12 mouse cellular contexts compared by ENCODE assay signal in genomic region chr6:49211596-49211995, GRCm38 (mm10). TPM values are rescaled to one million over a fixed set of nuclear protein-coding genes. Genes with fewer than 3 reads are reported as not detected.
DNase-seq lines count a peak whose midpoint lies in the region; ATAC-seq lines count a peak whose summit lies in the region.
"Had no signal": no experiment of that assay in that cellular context is flagged by ENCODE, and none has a peak within 500 bp of the region (broad histone marks: within the 10 kb centered on the region; RNA-seq: fewer than 3 reads in every experiment).

No protein-coding gene starts in this region.

- ATAC-seq in liver, embryonic 11.5 days (replicated peaks; ENCODE audit: low FRiP score) = no peak
- no peak for ATAC-seq in forebrain, embryonic 12.5 days (ENCODE audit: low FRiP score)
- no peak for ATAC-seq in intestine, embryonic 16.5 days
- ATAC-seq in neural tube, embryonic 12.5 days (ENCODE audit: low FRiP score, low read depth) = no peak

- DNase-seq in liver, embryonic 11.5 days (ENCODE audit: low spot score) = no peak
- DNase-seq in liver = no peak
- DNase-seq in left cerebral cortex, postnatal 14 days (ENCODE audit: low spot score in 2 of 2) = no peak
- DNase-seq in adrenal gland, postnatal 10 days = no peak
- no peak for DNase-seq in frontal cortex, postnatal 36 days (ENCODE audit: low spot score in 2 of 2)
- DNase-seq: adrenal gland, adult 2 months; cerebellum, adult 2 months; kidney, adult 9 months; lung, postnatal 14 days had no signal

- 0 out of 2 replicates have a peak, but pooled peaks cover 1% of the 10 kb centered on the region for H3K36me3 ChIP-seq in liver, embryonic 11.5 days (ENCODE audit: control insufficient read depth, insufficient read depth, low read length)
- peaks cover 19% of the 10 kb centered on the region for H3K36me3 ChIP-seq in forebrain, embryonic 12.5 days (replicated peaks)
- no peaks in the 10 kb centered on the region for H3K36me3 ChIP-seq in intestine, embryonic 16.5 days (ENCODE audit: control insufficient read depth, insufficient read depth, low read length)
- peaks cover 12% of the 10 kb centered on the region for H3K36me3 ChIP-seq in neural tube, embryonic 12.5 days

- H3K27me3 ChIP-seq in liver, embryonic 11.5 days (replicated peaks; ENCODE audit: control insufficient read depth, insufficient read depth, low read length) = no peaks in the 10 kb centered on the region
- no peaks in the 10 kb centered on the region for H3K27me3 ChIP-seq in forebrain, embryonic 12.5 days
- H3K27me3 ChIP-seq in intestine, embryonic 16.5 days (replicated peaks; ENCODE audit: control insufficient read depth, insufficient read depth, low read length) = no peaks in the 10 kb centered on the region
- no peaks in the 10 kb centered on the region for H3K27me3 ChIP-seq in neural tube, embryonic 12.5 days (replicated peaks)

- no peak overlapping the region for H3K9ac ChIP-seq in liver, embryonic 11.5 days (ENCODE audit: low read depth, low read length)
- no peak overlapping the region for H3K9ac ChIP-seq in forebrain, embryonic 12.5 days
- H3K9ac ChIP-seq in intestine, embryonic 16.5 days (ENCODE audit: low read depth, low read length) = peak overlapping the region; percentile 57; the same call in 1 of the 2 replicates
- no peak overlapping the region for H3K9ac ChIP-seq in neural tube, embryonic 12.5 days

- peak overlapping the region; percentile 8; the same call in 1 of the 2 replicates for H3K27ac ChIP-seq in liver, embryonic 11.5 days (ENCODE audit: low read depth, low read length)
- 0 out of 2 replicates have a peak overlapping the region, but pooled peaks have one; percentile 36 for H3K27ac ChIP-seq in forebrain, embryonic 12.5 days
- peak overlapping the region; percentile 68 for H3K27ac ChIP-seq in intestine, embryonic 16.5 days (ENCODE audit: low read length)
- no peak overlapping the region for H3K27ac ChIP-seq in neural tube, embryonic 12.5 days

- intact Hi-C loops in left cerebral cortex, postnatal 14 days (cut with DNase I) = no loop called here

- H3K9me3 ChIP-seq in liver, embryonic 11.5 days (ENCODE audit: control insufficient read depth, low read length) = no peaks in the 10 kb centered on the region
- no peaks in the 10 kb centered on the region for H3K9me3 ChIP-seq in forebrain, embryonic 12.5 days
- no peaks in the 10 kb centered on the region for H3K9me3 ChIP-seq in intestine, embryonic 16.5 days (ENCODE audit: control insufficient read depth, low read length)
- no peaks in the 10 kb centered on the region for H3K9me3 ChIP-seq in neural tube, embryonic 12.5 days

- peak overlapping the region; percentile 57 for H3K4me2 ChIP-seq in liver, embryonic 11.5 days
- peak overlapping the region; percentile 93 for H3K4me2 ChIP-seq in forebrain, embryonic 12.5 days
- peak overlapping the region; percentile 48 for H3K4me2 ChIP-seq in intestine, embryonic 16.5 days (ENCODE audit: low read depth, low read length)
- peak overlapping the region; percentile 54 for H3K4me2 ChIP-seq in neural tube, embryonic 12.5 days (replicated peaks)

- WGBS in liver, embryonic 11.5 days = 44% methylated on average over 5 of the region's 5 CpGs
- WGBS in forebrain, embryonic 12.5 days = 10% methylated on average over 5 of the region's 5 CpGs
- WGBS in intestine, embryonic 16.5 days = 21% methylated on average over 5 of the region's 5 CpGs
- 40% methylated on average over 5 of the region's 5 CpGs for WGBS in neural tube, embryonic 12.5 days

- H3K4me3 ChIP-seq in liver, embryonic 11.5 days (ENCODE audit: low read depth, low read length) = no peak overlapping the region
- peak overlapping the region; percentile 16 for H3K4me3 ChIP-seq in forebrain, embryonic 12.5 days (replicated peaks)
- peak overlapping the region; percentile 28 for H3K4me3 ChIP-seq in intestine, embryonic 16.5 days (ENCODE audit: low read length)
- no peak overlapping the region for H3K4me3 ChIP-seq in neural tube, embryonic 12.5 days

- peaks cover 36% of the 10 kb centered on the region for H3K4me1 ChIP-seq in liver, embryonic 11.5 days (replicated peaks; ENCODE audit: control insufficient read depth, insufficient read depth, low read length)
- peaks cover 44% of the 10 kb centered on the region for H3K4me1 ChIP-seq in forebrain, embryonic 12.5 days
- H3K4me1 ChIP-seq in intestine, embryonic 16.5 days (ENCODE audit: control insufficient read depth, insufficient read depth, low read length) = peaks cover 30% of the 10 kb centered on the region
- peaks cover 39% of the 10 kb centered on the region for H3K4me1 ChIP-seq in neural tube, embryonic 12.5 days

RNA-seq across cellular contexts. Expression of gene Igf2bp3, which starts 3.2 kb away (rescaled TPM):
- polyA plus RNA-seq in liver, embryonic 11.5 days (2014; fragmentation: Nextera tagmentation; extraction: Ambion mirVana) = 57.8 and 61.5 TPM in 2 replicates
- 98.9 and 107 TPM in 2 replicates for polyA plus RNA-seq in forebrain, embryonic 12.5 days (2016; fragmentation: Nextera tagmentation; extraction: Ambion mirVana)
- 78.7 and 81.9 TPM in 2 replicates for polyA plus RNA-seq in intestine, embryonic 16.5 days (2015; fragmentation: Nextera tagmentation; extraction: Ambion mirVana)
- polyA plus RNA-seq in neural tube, embryonic 12.5 days (2016; fragmentation: Nextera tagmentation; extraction: Ambion mirVana) = 94.0 and 95.9 TPM in 2 replicates
- total RNA-seq in left cerebral cortex, postnatal 14 days (2021) = under 1 TPM; 0.18 to 0.47 TPM
- 1 to 10 TPM; 7.1 to 7.6 TPM for total RNA-seq in adrenal gland, postnatal 10 days (2021)

RNA-seq across cellular contexts. Expression of gene Tra2a, which starts 52.2 kb away (rescaled TPM):
- polyA plus RNA-seq in liver, embryonic 11.5 days (2014; fragmentation: Nextera tagmentation; extraction: Ambion mirVana) = 31.2 and 37.1 TPM in 2 replicates
- polyA plus RNA-seq in forebrain, embryonic 12.5 days (2016; fragmentation: Nextera tagmentation; extraction: Ambion mirVana) = 164 and 168 TPM in 2 replicates
- polyA plus RNA-seq in intestine, embryonic 16.5 days (2015; fragmentation: Nextera tagmentation; extraction: Ambion mirVana) = 68.7 and 71.3 TPM in 2 replicates
- polyA plus RNA-seq in neural tube, embryonic 12.5 days (2016; fragmentation: Nextera tagmentation; extraction: Ambion mirVana) = 152 and 166 TPM in 2 replicates
- 10 to 100 TPM; 66.6 to 82.9 TPM for total RNA-seq in left cerebral cortex, postnatal 14 days (2021)
- 10 to 100 TPM; 47.8 to 51.1 TPM for total RNA-seq in adrenal gland, postnatal 10 days (2021)

Comparison
In these comparisons a context has a peak if more than half of its experiments do, and no peak if none do; other contexts are left out.
1. H3K4me3 ChIP-seq: peak in forebrain, embryonic 12.5 days (single experiment) and intestine, embryonic 16.5 days (single experiment); none in liver, embryonic 11.5 days (single experiment) and neural tube, embryonic 12.5 days (single experiment).
2. Peak in every context shown above with its lines, with median percentiles within 50 percentile points of each other: H3K4me2 ChIP-seq.